Mouse (Mus musculus) MEL (cell line): ENCODE measurements around the gene Naa80. TPM values are rescaled to one million over a fixed set of nuclear protein-coding genes. Genes with fewer than 3 reads are reported as not detected.

Source experiments
- DNase-seq: peaks from one replicate; pipeline ENCODE4 v3.0.0; 2011; ENCODE audit warnings: low read depth, low spot score
- H3K27ac ChIP-seq: 2 replicates; pipeline ENCODE4 v1.5.1; 2012; ENCODE audit warnings: low read depth, mild to moderate bottlenecking, control low read depth, low read length, moderate library complexity; ENCODE audit not compliant: control insufficient read depth
- H3K27me3 ChIP-seq, 2 experiments: fragments of 150-350 bp in 1 of 2; sonication (generic) in 1 of 2; 2 replicates each; pipeline ENCODE4 v1.6.1; 2012; ENCODE audit warnings: low read length in 2 of 2, mild to moderate bottlenecking in 2 of 2, improper control_type of control experiment in 1 of 2, moderate library complexity in 1 of 2; ENCODE audit not compliant: insufficient read depth in 2 of 2, control insufficient read depth in 1 of 2
- H3K36me3 ChIP-seq, 2 experiments: 2 replicates each; pipeline ENCODE4 v1.6.1; 2012 to 2014; ENCODE audit warnings: low read length in 2 of 2, improper control_type of control experiment in 1 of 2, inconsistent platforms in 1 of 2, mild to moderate bottlenecking in 1 of 2; ENCODE audit not compliant: insufficient read depth in 2 of 2, control insufficient read depth in 1 of 2
- H3K4me1 ChIP-seq, 2 experiments: fragments of 150-350 bp in 1 of 2; sonication (generic) in 1 of 2; 2 replicates each; pipeline ENCODE4 v1.6.1; 2012; ENCODE audit warnings: low read length in 2 of 2, improper control_type of control experiment in 1 of 2, mild to moderate bottlenecking in 1 of 2; ENCODE audit not compliant: insufficient read depth in 2 of 2, control insufficient read depth in 1 of 2
- H3K4me3 ChIP-seq, 2 experiments: fragments of 150-350 bp in 1 of 2; sonication (generic) in 1 of 2; 2 replicates each; pipeline ENCODE4 v1.5.1; 2012; ENCODE audit warnings: low read depth in 2 of 2, low read length in 2 of 2, mild to moderate bottlenecking in 2 of 2, moderate library complexity in 2 of 2, control low read depth in 1 of 2, improper control_type of control experiment in 1 of 2; ENCODE audit not compliant: control insufficient read depth in 1 of 2, insufficient read depth in 1 of 2
- H3K79me2 ChIP-seq: 2 replicates; pipeline ENCODE4 v1.6.1; 2012; ENCODE audit warnings: mild to moderate bottlenecking, low read length, moderate library complexity; ENCODE audit not compliant: control insufficient read depth, poor library complexity, insufficient read depth
- H3K9ac ChIP-seq: 2 replicates; pipeline ENCODE4 v1.6.1; 2012; ENCODE audit warnings: low read depth, mild to moderate bottlenecking, control low read depth, low read length, moderate library complexity; ENCODE audit not compliant: control insufficient read depth, poor library complexity, severe bottlenecking
- H3K9me3 ChIP-seq: fragments of 150-350 bp; sonication (generic); replicated peaks from 2 replicates; pipeline ENCODE4 v1.6.1; 2012; ENCODE audit warnings: mild to moderate bottlenecking, low read length, improper control_type of control experiment, moderate library complexity; ENCODE audit not compliant: insufficient read depth
- CHD1 ChIP-seq: IDR thresholded peaks from 2 replicates; pipeline ENCODE4 v1.6.1; 2012; ENCODE audit warnings: low read depth, mild to moderate bottlenecking, inconsistent platforms, low read length, improper control_type of control experiment
- CHD2 ChIP-seq: IDR thresholded peaks from 2 replicates; pipeline ENCODE4 v1.6.1; 2011; ENCODE audit warnings: low read length, improper control_type of control experiment
- ELF1 ChIP-seq: IDR thresholded peaks from 2 replicates; pipeline ENCODE4 v1.6.1; 2014; ENCODE audit warnings: low read depth, mild to moderate bottlenecking, inconsistent platforms, low read length, improper control_type of control experiment, moderate library complexity
- KAT2A ChIP-seq: conservative IDR thresholded peaks from 2 replicates; pipeline ENCODE4 v1.6.1; 2012; ENCODE audit warnings: low read depth, low read length, improper control_type of control experiment, inconsistent platforms
- MAX ChIP-seq: IDR thresholded peaks from 2 replicates; pipeline ENCODE4 v1.6.1; 2011; ENCODE audit warnings: low read length, improper control_type of control experiment
- MAZ ChIP-seq: IDR thresholded peaks from 2 replicates; pipeline ENCODE4 v1.6.1; 2012; ENCODE audit warnings: low read depth, mild to moderate bottlenecking, inconsistent platforms, low read length, improper control_type of control experiment
- MYB ChIP-seq: IDR thresholded peaks from 2 replicates; pipeline ENCODE4 v1.6.1; 2011; ENCODE audit warnings: mild to moderate bottlenecking, low read depth, low read length, improper control_type of control experiment
- MYC ChIP-seq: IDR thresholded peaks from 2 replicates; pipeline ENCODE4 v1.6.1; 2011; ENCODE audit warnings: low read depth, mild to moderate bottlenecking, low read length, improper control_type of control experiment, moderate library complexity
- POLR2A ChIP-seq, 2 experiments: IDR thresholded peaks; 2 replicates each; pipeline ENCODE4 v1.6.1; 2011 to 2012; ENCODE audit warnings: low read length in 2 of 2, mild to moderate bottlenecking in 2 of 2, control low read depth in 1 of 2, improper control_type of control experiment in 1 of 2, low read depth in 1 of 2, moderate library complexity in 1 of 2; ENCODE audit not compliant: control insufficient read depth in 1 of 2, insufficient read depth in 1 of 2, poor library complexity in 1 of 2
- POLR2AphosphoS5 ChIP-seq: IDR thresholded peaks from 2 replicates; pipeline ENCODE4 v1.6.1; 2012; ENCODE audit warnings: low read depth, borderline replicate concordance, mild to moderate bottlenecking, inconsistent platforms, low read length, moderate library complexity, mixed read lengths
- RAD21 ChIP-seq: IDR thresholded peaks from 2 replicates; pipeline ENCODE4 v1.6.1; 2011; ENCODE audit warnings: mild to moderate bottlenecking, low read depth, low read length, improper control_type of control experiment
- SIN3A ChIP-seq: IDR thresholded peaks from 2 replicates; pipeline ENCODE4 v1.6.1; 2012; ENCODE audit warnings: low read length, improper control_type of control experiment, inconsistent platforms
- SMC3 ChIP-seq: IDR thresholded peaks from 2 replicates; pipeline ENCODE4 v1.6.1; 2011; ENCODE audit warnings: low read depth, low read length, improper control_type of control experiment
- TAL1 ChIP-seq: IDR thresholded peaks from 2 replicates; pipeline ENCODE4 v1.6.1; 2012; ENCODE audit warnings: mild to moderate bottlenecking, inconsistent platforms, low read length, moderate library complexity, mixed read lengths
- TBP ChIP-seq: IDR thresholded peaks from 2 replicates; pipeline ENCODE4 v1.8.0; 2011; ENCODE audit warnings: low read depth, low read length, improper control_type of control experiment
- TCF12 ChIP-seq: IDR thresholded peaks from 2 replicates; pipeline ENCODE4 v1.6.1; 2014; ENCODE audit warnings: low read depth, mild to moderate bottlenecking, inconsistent platforms, low read length, improper control_type of control experiment, moderate library complexity
- USF1 ChIP-seq: IDR thresholded peaks from 2 replicates; pipeline ENCODE4 v1.6.1; 2014; ENCODE audit warnings: low read depth, mild to moderate bottlenecking, inconsistent platforms, low read length, improper control_type of control experiment, moderate library complexity
- USF2 ChIP-seq, 2 experiments: IDR thresholded peaks; 2 replicates each; pipeline ENCODE4 v1.6.1; 2011 to 2012; ENCODE audit warnings: improper control_type of control experiment in 2 of 2, low read length in 2 of 2, borderline replicate concordance in 1 of 2, inconsistent platforms in 1 of 2, low read depth in 1 of 2, mild to moderate bottlenecking in 1 of 2; ENCODE audit not compliant: insufficient read depth in 1 of 2
- polyA plus RNA-seq, 2 experiments: library from polyadenylated mRNA; stranded (reverse) in 1 of 2; unstranded in 1 of 2; fragments of >175 nt in 1 of 2; fragments of >200 nt in 1 of 2; gene quantifications; 2 replicates each; pipeline versions ENCODE4 v1.2.1 to v1.2.4; 2012; ENCODE audit warnings: low replicate concordance in 2 of 2, low read depth in 1 of 2; ENCODE audit not compliant: insufficient read length in 2 of 2, insufficient read depth in 1 of 2, missing spikeins in 1 of 2
- total RNA-seq: library from RNA; depleted of rRNA; stranded (reverse); fragments of 300-350 nt; gene quantifications from 2 replicates; pipeline ENCODE4 v1.2.3, GENCODE M21; 2012

The Naa80 gene
- total and polyA plus RNA-seq, 3 experiments = 14.3 to 74.0 TPM; not detected in 1

DNA sequence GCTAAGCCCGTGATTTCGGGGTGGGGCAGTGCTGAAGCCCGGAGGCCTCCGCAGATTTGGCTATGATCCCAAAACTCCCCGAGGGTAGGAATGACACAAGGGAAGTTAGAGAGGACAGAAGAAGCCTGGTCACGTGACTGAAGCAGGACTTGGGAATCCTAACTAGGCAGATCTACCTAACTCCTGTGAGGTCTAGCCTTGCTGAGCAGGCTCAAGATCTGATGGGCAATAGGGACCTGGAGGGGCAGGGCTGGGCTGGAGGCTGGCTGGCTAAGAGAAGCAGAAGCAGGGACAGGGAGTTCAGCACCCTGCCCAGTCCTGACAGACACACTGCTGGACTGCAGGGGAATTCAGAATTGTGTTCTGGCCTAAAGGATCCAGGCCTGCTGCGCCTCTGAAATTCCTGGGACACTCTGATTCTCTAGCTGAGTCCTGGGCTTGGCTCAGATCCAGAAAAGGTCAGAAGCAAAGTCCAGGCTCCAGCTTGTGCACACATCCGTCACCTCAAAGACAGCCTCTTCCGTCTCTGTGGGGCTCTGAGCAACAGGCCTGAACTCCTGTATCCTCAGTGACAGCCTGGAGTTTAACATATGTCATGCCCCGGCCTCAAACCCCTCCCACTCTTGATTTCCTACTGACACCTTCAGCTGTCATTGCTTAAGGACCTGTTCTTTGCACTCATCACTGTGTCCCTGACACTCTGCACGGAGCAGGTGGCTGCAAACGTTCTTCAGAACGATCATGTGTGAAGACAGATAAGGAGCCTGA, 40.3 kb downstream of the Naa80 start:
- Histone ChIP-seq H3K9ac (no peak overlapping the region), H3K4me1 (peaks cover 0 to 3% of the 10 kb centered on the region in 2 experiments; a peak in 2 of 4 replicates), H3K27me3 (no peaks in the 10 kb centered on the region), H3K36me3 (peaks cover under 1 to 1% of the 10 kb centered on the region in 2 experiments; a peak in 3 of 4 replicates), H3K27ac (no peak overlapping the region), H3K9me3 (no peaks in the 10 kb centered on the region), H3K79me2 (peaks cover 6% of the 10 kb centered on the region; the same call in 1 of the 2 replicates), H3K4me3 (no peak overlapping the region)
- TF ChIP-seq TCF12 = no peak
- TF ChIP-seq POLR2A (IDR thresholded peaks at IDR 0.05; ENCODE audit: control insufficient read depth in 1 of 2, insufficient read depth in 1 of 2, low read depth in 1 of 2, low read length in 2 of 2, poor library complexity in 1 of 2) = no peak
- TF ChIP-seq USF2 (IDR thresholded peaks at IDR 0.05; ENCODE audit: borderline replicate concordance in 1 of 2, insufficient read depth in 1 of 2, low read depth in 1 of 2, low read length in 2 of 2) = no peak
- TF ChIP-seq MYB = no peak
- TF ChIP-seq SIN3A = no peak
- no peak for TF ChIP-seq USF1
- TF ChIP-seq SMC3 = no peak
- TF ChIP-seq POLR2AphosphoS5 = no peak
- TF ChIP-seq TBP = no peak
- no peak for DNase-seq

DNA sequence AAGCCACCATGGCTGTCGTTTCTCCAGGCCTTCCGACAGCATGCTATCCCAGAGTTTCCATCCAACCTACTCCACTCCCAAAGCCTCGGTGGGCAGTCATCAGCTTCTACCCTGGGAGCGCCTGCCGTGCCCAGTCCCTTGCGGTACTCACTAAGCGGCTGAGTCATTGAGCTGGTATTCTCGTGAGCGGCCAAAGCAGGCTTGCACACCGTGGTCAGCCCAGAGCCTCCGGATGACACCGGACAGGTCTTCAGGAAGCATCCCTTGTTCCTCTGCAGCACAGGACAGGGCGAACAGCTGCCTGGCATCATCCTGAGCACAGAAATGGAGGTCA, 40.8 kb downstream of the Naa80 start:
- DNase-seq = no peak
- H3K27ac ChIP-seq = no peak overlapping the region
- no peaks in the 10 kb centered on the region for H3K27me3 ChIP-seq
- H3K36me3 ChIP-seq = peaks cover 1 to 6% of the 10 kb centered on the region in 2 experiments; a peak in 3 of 4 replicates
- H3K4me1 ChIP-seq = peaks cover 5 to 8% of the 10 kb centered on the region in 2 experiments
- no peaks in the 10 kb centered on the region for H3K9me3 ChIP-seq
- no peak for TF ChIP-seq TAL1
- TF ChIP-seq CHD2 = no peak
- no peak for TF ChIP-seq MAZ
- TF ChIP-seq CHD1 = no peak
- no peak for TF ChIP-seq USF2 (IDR thresholded peaks at IDR 0.05; ENCODE audit: borderline replicate concordance in 1 of 2, insufficient read depth in 1 of 2, low read depth in 1 of 2, low read length in 2 of 2)
- no peak for TF ChIP-seq MYC
- TF ChIP-seq ELF1 = no peak
- no peak for TF ChIP-seq KAT2A
- no peak for TF ChIP-seq RAD21
- no peak for TF ChIP-seq MAX
- TF ChIP-seq, all 39 proteins: peak for 0
- no peak overlapping the region for H3K4me3 ChIP-seq
- H3K9ac ChIP-seq = no peak overlapping the region
- peaks cover 8% of the 10 kb centered on the region; the same call in 1 of the 2 replicates for H3K79me2 ChIP-seq
